Mouse (Mus musculus) telencephalon, adult 2 months (tissue): ENCODE data around the gene N4bp1.

Experiments used
- DNase-seq: peaks from one replicate; pipeline ENCODE4 v3.0.0-alpha.2; 2011; ENCODE audit warnings: low read depth, low spot score

N4bp1 gene

GRCm38 (mm10) chr8:86824735-86825134, 60.3 kb downstream of the N4bp1 start:
- DNase-seq = no peak

GRCm38 (mm10) chr8:86820756-86821201, 64.3 kb downstream of the N4bp1 start:
- no peak for DNase-seq

GRCm38 (mm10) chr8:86820186-86820755, 64.8 kb downstream of the N4bp1 start:
- DNase-seq = no peak

- DNase-seq = peak; percentile 31
Observed at GRCm38 (mm10) chr8:86819426-86819825, 65.6 kb downstream of the N4bp1 start.

GRCm38 (mm10) chr8:86808990-86809960, 75.8 kb downstream of the N4bp1 start:
- DNase-seq = no peak

- no peak for DNase-seq
Observed at GRCm38 (mm10) chr8:86808239-86808638, 76.8 kb downstream of the N4bp1 start.

- no peak for DNase-seq
Observed at GRCm38 (mm10) chr8:86801988-86802387, 83.1 kb downstream of the N4bp1 start.

GRCm38 (mm10) chr8:86800966-86801365, 84.1 kb downstream of the N4bp1 start:
- no peak for DNase-seq

- no peak for DNase-seq
Observed at GRCm38 (mm10) chr8:86798141-86798540, 86.9 kb downstream of the N4bp1 start.

GRCm38 (mm10) chr8:86797705-86798104, 87.4 kb downstream of the N4bp1 start:
- DNase-seq = no peak

- DNase-seq = no peak
Observed at GRCm38 (mm10) chr8:86794716-86795115, 90.3 kb downstream of the N4bp1 start.

- DNase-seq = no peak
Observed at GRCm38 (mm10) chr8:86791542-86791941, 93.5 kb downstream of the N4bp1 start.

GRCm38 (mm10) chr8:86789576-86789975, 95.5 kb downstream of the N4bp1 start:
- no peak for DNase-seq

- DNase-seq = no peak
Observed at GRCm38 (mm10) chr8:86787891-86788420, 97.1 kb downstream of the N4bp1 start.

GRCm38 (mm10) chr8:86786498-86786897, 98.6 kb downstream of the N4bp1 start:
- DNase-seq = no peak

GRCm38 (mm10) chr8:86781094-86781493, 104.0 kb downstream of the N4bp1 start:
- no peak for DNase-seq

- no peak for DNase-seq
Observed at GRCm38 (mm10) chr8:86779207-86779606, 105.9 kb downstream of the N4bp1 start.

- no peak for DNase-seq
Observed at GRCm38 (mm10) chr8:86769945-86770715, 114.9 kb downstream of the N4bp1 start.

GRCm38 (mm10) chr8:86768499-86768898, 116.6 kb downstream of the N4bp1 start:
- DNase-seq = no peak

- DNase-seq = no peak
Observed at GRCm38 (mm10) chr8:86766548-86767211, 118.4 kb downstream of the N4bp1 start.

- no peak for DNase-seq
Observed at GRCm38 (mm10) chr8:86765669-86766068, 119.4 kb downstream of the N4bp1 start.
